Mouse (Mus musculus): ENCODE data around the gene Kcnf1.
"Not testable (repeated sequence)": the region's sequence is repeated elsewhere in the genome, so short reads cannot be mapped to it uniquely, and the experiment has no call there.

Kcnf1 gene

GRCm38 (mm10) chr12:17157558-17157957 lies 19.1 kb downstream of the Kcnf1 start:
- no peak for DNase-seq (ENCODE audit: low read depth)

- peak; percentile 19 for DNase-seq (ENCODE audit: low read depth)
Observed at GRCm38 (mm10) chr12:17155781-17156180, 20.9 kb downstream of the Kcnf1 start.

DNA sequence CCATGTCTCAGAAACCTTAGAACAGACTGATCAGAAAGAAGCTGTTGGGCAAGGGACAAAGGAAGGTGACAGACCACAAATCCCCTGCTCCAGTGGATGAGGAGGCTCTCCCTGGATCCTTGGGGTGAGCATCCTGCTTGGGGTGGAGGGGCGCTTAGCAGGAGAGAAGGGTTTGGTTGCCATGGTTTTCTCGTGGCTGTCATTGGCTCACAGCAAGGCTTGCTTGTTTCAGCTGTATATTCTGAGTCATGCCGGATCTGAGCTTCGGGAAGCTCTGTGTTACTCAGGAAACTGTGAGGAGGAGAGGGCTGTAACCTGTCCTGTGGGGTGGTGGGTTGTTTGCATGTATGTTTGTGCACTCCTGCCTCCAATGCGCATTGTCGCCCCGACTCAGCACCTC lies 23.8 kb downstream of the Kcnf1 start:
- DNase-seq (ENCODE audit: low read depth), result no peak

- DNase-seq (ENCODE audit: low read depth), result no peak
Observed at GRCm38 (mm10) chr12:17148920-17149319, 27.8 kb downstream of the Kcnf1 start.

- no peak for DNase-seq (ENCODE audit: low read depth)
Observed at GRCm38 (mm10) chr12:17141791-17142190, 34.9 kb downstream of the Kcnf1 start.

GRCm38 (mm10) chr12:17140436-17140835 lies 36.3 kb downstream of the Kcnf1 start:
- no peak for DNase-seq (ENCODE audit: low read depth)

GRCm38 (mm10) chr12:17134546-17135096 lies 42.1 kb downstream of the Kcnf1 start:
- peak; percentile 50 for DNase-seq (ENCODE audit: low read depth)

- no peak for DNase-seq (ENCODE audit: low read depth)
Observed at GRCm38 (mm10) chr12:17132243-17132642, 44.4 kb downstream of the Kcnf1 start.

GRCm38 (mm10) chr12:17131563-17131962 lies 45.1 kb downstream of the Kcnf1 start:
- no peak for DNase-seq (ENCODE audit: low read depth)

DNA sequence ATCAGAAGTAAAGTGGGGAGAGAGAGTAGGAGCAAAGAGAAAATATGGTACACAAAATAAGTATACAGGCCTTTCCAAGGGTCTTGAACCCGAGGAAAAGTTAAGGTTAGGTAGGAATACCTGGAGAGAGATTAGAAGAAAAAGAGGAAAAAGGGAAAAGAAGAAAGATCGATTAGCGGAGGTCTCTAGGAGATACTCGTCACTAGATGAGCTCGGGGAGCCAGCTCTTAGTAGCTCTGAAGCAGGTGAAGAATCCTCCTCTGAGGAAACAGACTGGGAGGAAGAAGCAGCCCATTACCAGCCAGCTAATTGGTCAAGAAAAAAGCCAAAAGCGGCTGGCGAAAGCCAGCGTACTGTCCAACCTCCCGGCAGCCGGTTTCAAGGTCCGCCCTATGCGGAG lies 53.8 kb downstream of the Kcnf1 start:
- not testable (repeated sequence) for DNase-seq (ENCODE audit: low read depth)

Measured in NIH3T3 (cell line).